Mouse (Mus musculus) limb, embryonic 11.5 days (tissue): Measurements from ENCODE around the gene Mau2. TPM values are rescaled to one million over a fixed set of nuclear protein-coding genes. Genes with fewer than 3 reads are reported as not detected.
A peak's percentile ranks its signal among the peaks of the same experiment; 100 is the strongest.

Source experiments
- ATAC-seq: fragments of 200-750 bp; cut with Nextera tagmentation; 2 replicates; pipeline ENCODE4 v1.8.0; 2017; ENCODE audit warnings: low read depth; ENCODE audit not compliant: insufficient number of reproducible peaks, low FRiP score, low TSS enrichment
- DNase-seq: peaks from one replicate; pipeline ENCODE4 v3.0.0-alpha.2; 2015; ENCODE audit warnings: low spot score
- H3K27ac ChIP-seq: fragments of 300-500 bp; sonication (generic); replicated peaks from 2 replicates; pipeline ENCODE4 v1.5.1; 2014; ENCODE audit warnings: low read depth, mild to moderate bottlenecking, low read length
- H3K27me3 ChIP-seq: fragments of 300-500 bp; sonication (generic); 2 replicates; pipeline ENCODE4 v1.6.1; 2014; ENCODE audit warnings: mild to moderate bottlenecking, low read length, mixed read lengths; ENCODE audit not compliant: control insufficient read depth, insufficient read depth
- H3K36me3 ChIP-seq: fragments of 300-500 bp; sonication (generic); 2 replicates; pipeline ENCODE4 v1.6.1; 2014; ENCODE audit warnings: mild to moderate bottlenecking, low read length, moderate library complexity, mixed read lengths; ENCODE audit not compliant: control insufficient read depth, insufficient read depth
- H3K4me1 ChIP-seq: fragments of 300-500 bp; sonication (generic); 2 replicates; pipeline ENCODE4 v1.6.1; 2014; ENCODE audit warnings: low read length, mixed read lengths; ENCODE audit not compliant: control insufficient read depth, insufficient read depth
- H3K4me2 ChIP-seq: fragments of 300-500 bp; sonication (generic); 2 replicates; pipeline ENCODE4 v1.6.1; 2014; ENCODE audit warnings: low read depth, mild to moderate bottlenecking, moderate library complexity; ENCODE audit not compliant: severe bottlenecking
- H3K4me3 ChIP-seq: fragments of 300-500 bp; sonication (generic); 2 replicates; pipeline ENCODE4 v1.5.1; 2014; ENCODE audit warnings: low read depth, low read length
- H3K9ac ChIP-seq: fragments of 300-500 bp; sonication (generic); 2 replicates; pipeline ENCODE4 v1.6.1; 2014; ENCODE audit warnings: mild to moderate bottlenecking, low read length
- H3K9me3 ChIP-seq: fragments of 300-500 bp; sonication (generic); 2 replicates; pipeline ENCODE4 v1.6.1; 2016; ENCODE audit warnings: low read length; ENCODE audit not compliant: control insufficient read depth
- WGBS: fragments of 180-500 bp; shearing (Covaris S2); extraction: QIAGEN DNeasy Blood & Tissue Kit; methylation state at CpG from one replicate; pipeline ENCODE4 v1.1.7; 2014; 5-methylcytosine and 5-hydroxymethylcytosine counted together
- polyA plus RNA-seq: library from polyadenylated mRNA; unstranded; fragments of >200 nt; fragmentation: Nextera tagmentation; extraction: Ambion mirVana; gene quantifications from 2 replicates; pipeline ENCODE4 v1.2.1, GENCODE M21; 2014

Mau2 gene
- polyA plus RNA-seq, result 52.5 and 58.3 TPM in 2 replicates

GRCm38 (mm10) chr8:70042583-70043455 is at the start of gene Mau2, which contains the start of gene Sugp1:
Gene Mau2, minus strand, starts transcription at chr8:70042734.
Gene Sugp1, plus strand, starts transcription at chr8:70042813.
- WGBS, result under 1% methylated on average over 65 of the region's 65 CpGs
- Histone ChIP-seq H3K9ac (peak within 1 kb of the TSS; percentile 88), H3K4me2 (peak within 1 kb of the TSS; percentile 70), H3K4me1 (no peaks in the 10 kb centered on the region; the same call in 1 of the 2 replicates), H3K27me3 (no peaks in the 10 kb centered on the region), H3K27ac (0 out of 2 replicates have a peak within 1 kb of the TSS, but pooled peaks have one; percentile 36), H3K36me3 (no peaks in the 10 kb centered on the region), H3K4me3 (peak within 1 kb of the TSS; percentile 98), H3K9me3 (no peaks in the 10 kb centered on the region)
- ATAC-seq (peak; percentile 97), DNase-seq (peak; percentile 97)

GRCm38 (mm10) chr8:70089296-70089960 is 46.9 kb upstream of the Mau2 start:
- H3K4me3 ChIP-seq, result no peak overlapping the region
- H3K9me3 ChIP-seq, result no peaks in the 10 kb centered on the region
- peaks cover 6% of the 10 kb centered on the region for H3K4me1 ChIP-seq
- 67% methylated on average over 9 of the region's 9 CpGs for WGBS
- H3K9ac ChIP-seq, result no peak overlapping the region
- H3K36me3 ChIP-seq, result no peaks in the 10 kb centered on the region
- DNase-seq (no peak), ATAC-seq (no peak)
- no peak overlapping the region for H3K4me2 ChIP-seq
- H3K27ac ChIP-seq, result no peak overlapping the region
- peaks cover 60% of the 10 kb centered on the region for H3K27me3 ChIP-seq

- peaks cover 73% of the 10 kb centered on the region for H3K27me3 ChIP-seq
- no peaks in the 10 kb centered on the region for H3K36me3 ChIP-seq
- H3K9ac ChIP-seq, result peak overlapping the region; percentile 35; the same call in 1 of the 2 replicates
- H3K27ac ChIP-seq, result no peak overlapping the region
- H3K9me3 ChIP-seq, result no peaks in the 10 kb centered on the region
- DNase-seq, result peak; percentile 80
- peak; percentile 41; the same call in 1 of the 2 replicates for ATAC-seq
- H3K4me3 ChIP-seq, result peak overlapping the region; percentile 31
- WGBS, result 5% methylated on average over 56 of the region's 56 CpGs
- peak overlapping the region; percentile 78 for H3K4me2 ChIP-seq
- H3K4me1 ChIP-seq, result peaks cover 15% of the 10 kb centered on the region
These were observed 45.5 kb upstream of the Mau2 start for GRCm38 (mm10) chr8:70087836-70088650.

GRCm38 (mm10) chr8:70087237-70087636 is 44.7 kb upstream of the Mau2 start:
- no peaks in the 10 kb centered on the region for H3K9me3 ChIP-seq
- no peaks in the 10 kb centered on the region for H3K36me3 ChIP-seq
- no peak overlapping the region for H3K27ac ChIP-seq
- ATAC-seq (no peak), DNase-seq (no peak)
- no peak overlapping the region for H3K4me2 ChIP-seq
- peaks cover 79% of the 10 kb centered on the region for H3K27me3 ChIP-seq
- WGBS, result 8% methylated on average over 7 of the region's 7 CpGs
- no peak overlapping the region for H3K4me3 ChIP-seq
- H3K4me1 ChIP-seq, result peaks cover 15% of the 10 kb centered on the region
- no peak overlapping the region for H3K9ac ChIP-seq

- WGBS, result 61% methylated on average over 1 of the region's 1 CpGs
- Histone ChIP-seq H3K9ac (no peak overlapping the region), H3K4me2 (no peak overlapping the region), H3K4me1 (peaks cover 15% of the 10 kb centered on the region), H3K4me3 (no peak overlapping the region), H3K36me3 (no peaks in the 10 kb centered on the region), H3K9me3 (no peaks in the 10 kb centered on the region), H3K27me3 (peaks cover 81% of the 10 kb centered on the region), H3K27ac (no peak overlapping the region)
- DNase-seq (no peak), ATAC-seq (no peak)
These were observed 43.6 kb upstream of the Mau2 start for GRCm38 (mm10) chr8:70086151-70086550.

GRCm38 (mm10) chr8:70084191-70085065 is 41.9 kb upstream of the Mau2 start:
- Histone ChIP-seq H3K27me3 (peaks cover 71% of the 10 kb centered on the region), H3K36me3 (no peaks in the 10 kb centered on the region), H3K4me3 (peak overlapping the region; percentile 34), H3K4me2 (peak overlapping the region; percentile 58), H3K27ac (no peak overlapping the region), H3K9me3 (no peaks in the 10 kb centered on the region), H3K9ac (peak overlapping the region; percentile 7; the same call in 1 of the 2 replicates), H3K4me1 (peaks cover 15% of the 10 kb centered on the region)
- DNase-seq (peak; percentile 54), ATAC-seq (no peak)
- 1% methylated on average over 71 of the region's 71 CpGs for WGBS

- Histone ChIP-seq H3K4me2 (peak within 1 kb of the TSS; percentile 58), H3K4me1 (peaks cover 15% of the 10 kb centered on the region), H3K27ac (no peak within 1 kb of the TSS), H3K36me3 (no peaks in the 10 kb centered on the region), H3K27me3 (peaks cover 60% of the 10 kb centered on the region), H3K9me3 (no peaks in the 10 kb centered on the region), H3K4me3 (peak within 1 kb of the TSS; percentile 34), H3K9ac (peak within 1 kb of the TSS; percentile 7; the same call in 1 of the 2 replicates)
- ATAC-seq (no peak), DNase-seq (peak; percentile 72)
- under 1% methylated on average over 26 of the region's 26 CpGs for WGBS
These were observed 40.8 kb upstream of the Mau2 start, which contains the start of gene Hapln4 for GRCm38 (mm10) chr8:70083285-70083684. Gene Hapln4, plus strand, starts transcription at chr8:70083457.
